Mouse (Mus musculus): ENCODE data around the gene Dcps. TPM values are rescaled to one million over a fixed set of nuclear protein-coding genes. Genes with fewer than 3 reads are reported as not detected.
"Not testable (repeated sequence)": the region's sequence is repeated elsewhere in the genome, so short reads cannot be mapped to it uniquely, and the experiment has no call there.

Gene Dcps
- total and polyA plus RNA-seq, 2 experiments, result 21.0 to 27.4 TPM

- 87% methylated on average over 2 of the region's 2 CpGs for WGBS
- Histone ChIP-seq H3K27me3 (ENCODE audit: control insufficient read depth, insufficient read depth, low read length) (no peaks in the 10 kb centered on the region), H3K9ac (ENCODE audit: low read depth, low read length) (no peak overlapping the region), H3K36me3 (ENCODE audit: control insufficient read depth, insufficient read depth, low read length) (peaks cover 1% of the 10 kb centered on the region; the same call in 1 of the 2 replicates), H3K4me1 (ENCODE audit: control insufficient read depth, insufficient read depth, low read length) (peaks cover 22% of the 10 kb centered on the region), H3K4me3 (ENCODE audit: insufficient read depth, low read depth, low read length) (no peak overlapping the region), H3K79me2 (ENCODE audit: control insufficient read depth, insufficient read depth, low read length) (peaks cover 18% of the 10 kb centered on the region; the same call in 1 of the 2 replicates), H3K27ac (replicated peaks; ENCODE audit: insufficient read depth, low read depth, low read length) (no peak overlapping the region)
- peak; percentile 49 for DNase-seq (ENCODE audit: extremely low read depth, low read depth, low spot score)
- TF ChIP-seq POLR2A (IDR thresholded peaks at IDR 0.05; ENCODE audit: extremely low read depth, insufficient read depth, low read length) (no peak), CTCF (IDR thresholded peaks at IDR 0.05; ENCODE audit: low read depth, low read length) (no peak)
Measured at GRCm38 (mm10) chr9:35160662-35161061, 15.2 kb downstream of the Dcps start.

GRCm38 (mm10) chr9:35158477-35158876 lies 17.4 kb downstream of the Dcps start:
- peaks cover 1% of the 10 kb centered on the region; the same call in 1 of the 2 replicates for H3K36me3 ChIP-seq (ENCODE audit: control insufficient read depth, insufficient read depth, low read length)
- H3K79me2 ChIP-seq (ENCODE audit: control insufficient read depth, insufficient read depth, low read length), result peaks cover 26% of the 10 kb centered on the region
- DNase-seq (ENCODE audit: extremely low read depth, low read depth, low spot score), result no peak
- TF ChIP-seq POLR2A (IDR thresholded peaks at IDR 0.05; ENCODE audit: extremely low read depth, insufficient read depth, low read length) (no peak), CTCF (IDR thresholded peaks at IDR 0.05; ENCODE audit: low read depth, low read length) (no peak)
- WGBS, result 91% methylated on average over 3 of the region's 3 CpGs
- no peak overlapping the region for H3K27ac ChIP-seq (replicated peaks; ENCODE audit: insufficient read depth, low read depth, low read length)
- H3K27me3 ChIP-seq (ENCODE audit: control insufficient read depth, insufficient read depth, low read length), result no peaks in the 10 kb centered on the region
- H3K9ac ChIP-seq (ENCODE audit: low read depth, low read length), result no peak overlapping the region
- no peak overlapping the region for H3K4me3 ChIP-seq (ENCODE audit: insufficient read depth, low read depth, low read length)
- peaks cover 14% of the 10 kb centered on the region for H3K4me1 ChIP-seq (ENCODE audit: control insufficient read depth, insufficient read depth, low read length)

- no peak for DNase-seq (ENCODE audit: extremely low read depth, low read depth, low spot score)
- H3K27ac ChIP-seq (replicated peaks; ENCODE audit: insufficient read depth, low read depth, low read length), result peak overlapping the region; percentile 37; the same call in 1 of the 2 replicates
- WGBS, result 85% methylated on average over 4 of the region's 4 CpGs
- peaks cover 26% of the 10 kb centered on the region for H3K79me2 ChIP-seq (ENCODE audit: control insufficient read depth, insufficient read depth, low read length)
- H3K36me3 ChIP-seq (ENCODE audit: control insufficient read depth, insufficient read depth, low read length), result peaks cover 1% of the 10 kb centered on the region; the same call in 1 of the 2 replicates
- H3K27me3 ChIP-seq (ENCODE audit: control insufficient read depth, insufficient read depth, low read length), result no peaks in the 10 kb centered on the region
- H3K4me3 ChIP-seq (ENCODE audit: insufficient read depth, low read depth, low read length), result no peak overlapping the region
- TF ChIP-seq POLR2A (IDR thresholded peaks at IDR 0.05; ENCODE audit: extremely low read depth, insufficient read depth, low read length) (no peak), CTCF (IDR thresholded peaks at IDR 0.05; ENCODE audit: low read depth, low read length) (no peak)
- H3K4me1 ChIP-seq (ENCODE audit: control insufficient read depth, insufficient read depth, low read length), result peaks cover 5% of the 10 kb centered on the region
- peak overlapping the region; percentile 8; the same call in 1 of the 2 replicates for H3K9ac ChIP-seq (ENCODE audit: low read depth, low read length)
Measured at GRCm38 (mm10) chr9:35156862-35157261, 19.0 kb downstream of the Dcps start.

GRCm38 (mm10) chr9:35156002-35156710 lies 19.7 kb downstream of the Dcps start:
- Histone ChIP-seq H3K9ac (ENCODE audit: low read depth, low read length) (no peak overlapping the region; the same call in 1 of the 2 replicates), H3K4me3 (ENCODE audit: insufficient read depth, low read depth, low read length) (no peak overlapping the region), H3K27me3 (ENCODE audit: control insufficient read depth, insufficient read depth, low read length) (no peaks in the 10 kb centered on the region), H3K79me2 (ENCODE audit: control insufficient read depth, insufficient read depth, low read length) (peaks cover 26% of the 10 kb centered on the region), H3K27ac (replicated peaks; ENCODE audit: insufficient read depth, low read depth, low read length) (peak overlapping the region; percentile 37), H3K36me3 (ENCODE audit: control insufficient read depth, insufficient read depth, low read length) (peaks cover 1% of the 10 kb centered on the region; the same call in 1 of the 2 replicates), H3K4me1 (ENCODE audit: control insufficient read depth, insufficient read depth, low read length) (peaks cover 5% of the 10 kb centered on the region)
- no peak for DNase-seq (ENCODE audit: extremely low read depth, low read depth, low spot score)
- TF ChIP-seq POLR2A (IDR thresholded peaks at IDR 0.05; ENCODE audit: extremely low read depth, insufficient read depth, low read length) (no peak), CTCF (IDR thresholded peaks at IDR 0.05; ENCODE audit: low read depth, low read length) (no peak)
- 80% methylated on average over 5 of the region's 5 CpGs for WGBS

GRCm38 (mm10) chr9:35152923-35153322 lies 22.9 kb downstream of the Dcps start:
- Histone ChIP-seq H3K4me1 (ENCODE audit: control insufficient read depth, insufficient read depth, low read length) (peaks cover 5% of the 10 kb centered on the region), H3K36me3 (ENCODE audit: control insufficient read depth, insufficient read depth, low read length) (no peaks in the 10 kb centered on the region), H3K27ac (replicated peaks; ENCODE audit: insufficient read depth, low read depth, low read length) (no peak overlapping the region), H3K79me2 (ENCODE audit: control insufficient read depth, insufficient read depth, low read length) (peaks cover 21% of the 10 kb centered on the region), H3K27me3 (ENCODE audit: control insufficient read depth, insufficient read depth, low read length) (no peaks in the 10 kb centered on the region), H3K4me3 (ENCODE audit: insufficient read depth, low read depth, low read length) (no peak overlapping the region), H3K9ac (ENCODE audit: low read depth, low read length) (no peak overlapping the region)
- no peak for DNase-seq (ENCODE audit: extremely low read depth, low read depth, low spot score)
- no peak for TF ChIP-seq CTCF (IDR thresholded peaks at IDR 0.05; ENCODE audit: low read depth, low read length)
- no peak for TF ChIP-seq POLR2A (IDR thresholded peaks at IDR 0.05; ENCODE audit: extremely low read depth, insufficient read depth, low read length)
- 97% methylated on average over 1 of the region's 1 CpGs for WGBS

- not testable (repeated sequence) for H3K27me3 ChIP-seq (ENCODE audit: control insufficient read depth, insufficient read depth, low read length); H3K4me3 ChIP-seq (ENCODE audit: insufficient read depth, low read depth, low read length); DNase-seq (ENCODE audit: extremely low read depth, low read depth, low spot score); H3K36me3 ChIP-seq (ENCODE audit: control insufficient read depth, insufficient read depth, low read length); H3K27ac ChIP-seq (replicated peaks; ENCODE audit: insufficient read depth, low read depth, low read length); H3K9ac ChIP-seq (ENCODE audit: low read depth, low read length); H3K4me1 ChIP-seq (ENCODE audit: control insufficient read depth, insufficient read depth, low read length)
- H3K79me2 ChIP-seq (ENCODE audit: control insufficient read depth, insufficient read depth, low read length), result peaks cover 15% of the 10 kb centered on the region
Measured at GRCm38 (mm10) chr9:35148822-35149221, 27.0 kb downstream of the Dcps start.

- not testable (repeated sequence) for H3K4me3 ChIP-seq (ENCODE audit: insufficient read depth, low read depth, low read length); H3K9ac ChIP-seq (ENCODE audit: low read depth, low read length); H3K27ac ChIP-seq (replicated peaks; ENCODE audit: insufficient read depth, low read depth, low read length); H3K27me3 ChIP-seq (ENCODE audit: control insufficient read depth, insufficient read depth, low read length); DNase-seq (ENCODE audit: extremely low read depth, low read depth, low spot score); H3K36me3 ChIP-seq (ENCODE audit: control insufficient read depth, insufficient read depth, low read length); H3K4me1 ChIP-seq (ENCODE audit: control insufficient read depth, insufficient read depth, low read length)
- peaks cover 12% of the 10 kb centered on the region for H3K79me2 ChIP-seq (ENCODE audit: control insufficient read depth, insufficient read depth, low read length)
- WGBS, result over 99% methylated on average over 14 of the region's 14 CpGs
Measured at GRCm38 (mm10) chr9:35147261-35147660, 28.6 kb downstream of the Dcps start.

Data from liver, adult 2 months (tissue).